Mouse (Mus musculus) cerebellum, postnatal 14 days (tissue): ENCODE measurements around the gene Fut2.

Experiments
- DNase-seq, 2 experiments: peaks; one replicate each; pipeline ENCODE4 v3.0.0; 2021; ENCODE audit warnings: mixed read lengths in 2 of 2

Fut2 gene

DNA sequence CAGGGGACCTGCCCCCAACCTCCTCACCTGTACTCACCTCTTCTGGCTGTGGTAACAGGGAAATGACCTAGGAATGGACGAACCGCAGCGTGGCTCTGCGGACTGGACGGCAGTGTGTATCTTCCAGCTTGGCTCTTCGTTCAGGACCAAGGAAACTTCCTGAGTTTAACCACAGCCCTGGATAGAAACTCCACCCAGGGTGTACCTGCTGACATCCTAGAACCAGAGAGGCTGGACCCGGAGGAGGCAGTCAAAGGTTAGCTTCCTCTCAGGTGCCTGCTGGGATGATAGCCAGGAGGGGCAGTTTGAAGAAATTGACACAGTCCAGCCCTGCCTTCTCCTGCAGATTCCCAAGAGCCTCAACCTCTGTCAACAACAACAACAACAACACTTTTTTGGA lies at the start of gene Fut2:
Fut2 (minus strand) TSS at position 234 of the 400 bp plus-strand sequence.
- no peak for DNase-seq

DNA sequence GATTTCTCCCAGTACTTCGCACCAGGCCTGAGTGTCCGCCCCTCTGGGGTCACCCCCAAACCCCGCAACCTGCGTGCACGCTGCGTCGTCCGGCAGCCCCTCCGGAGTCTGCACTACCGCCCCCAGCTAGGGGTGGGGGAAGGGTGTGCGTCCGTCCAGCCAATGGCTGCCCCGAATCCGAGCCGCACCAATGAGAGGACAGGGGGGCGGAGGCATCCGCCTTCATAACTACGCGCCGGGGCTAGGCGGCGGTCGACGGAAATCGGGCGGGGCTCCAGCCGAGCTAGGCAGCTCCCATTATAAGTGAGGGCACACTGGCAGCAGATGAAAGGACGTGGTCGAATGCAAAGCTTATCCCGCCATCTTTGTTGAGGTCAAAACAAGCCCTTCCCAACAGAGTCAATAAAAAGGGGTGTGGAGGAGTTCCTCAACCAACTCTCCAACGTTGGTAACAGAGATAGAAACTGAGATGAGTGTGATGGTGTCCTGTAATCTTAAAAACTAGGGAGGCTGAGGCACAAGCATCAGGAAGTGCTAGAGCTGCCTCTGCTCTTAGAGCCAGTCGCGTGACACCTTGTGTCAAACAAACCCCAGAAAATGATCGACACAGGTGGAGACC lies 49.0 kb upstream of the Fut2 start, which contains the start of gene Rpl18:
Rpl18 (plus strand) TSS at position 368 of the 619 bp plus-strand sequence.
- peak; percentile 99 for DNase-seq

DNA sequence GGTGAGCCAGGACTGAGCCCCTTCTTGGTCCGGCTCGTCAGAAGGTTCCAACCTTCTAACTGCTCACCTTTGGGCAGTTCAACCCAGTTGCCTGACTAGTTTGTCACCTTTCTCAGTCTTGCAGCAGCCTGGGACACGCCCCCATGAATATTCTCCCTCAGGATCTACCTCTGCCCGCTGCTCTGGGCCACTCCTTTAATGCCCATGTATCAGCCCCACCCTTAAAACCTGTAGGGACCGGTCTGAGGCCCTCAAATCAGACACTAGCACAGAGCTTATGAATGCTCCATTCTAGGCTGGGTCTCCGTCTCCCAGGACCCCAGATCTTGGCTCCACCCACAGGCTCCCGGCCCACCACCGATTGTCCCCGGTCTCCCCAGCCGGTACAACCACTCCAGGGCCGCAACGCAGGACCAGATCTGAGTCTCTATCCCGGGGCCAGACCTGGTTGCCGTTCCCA lies 48.5 kb upstream of the Fut2 start:
- DNase-seq = peak in 1 of 2 experiments; percentile 29

DNA sequence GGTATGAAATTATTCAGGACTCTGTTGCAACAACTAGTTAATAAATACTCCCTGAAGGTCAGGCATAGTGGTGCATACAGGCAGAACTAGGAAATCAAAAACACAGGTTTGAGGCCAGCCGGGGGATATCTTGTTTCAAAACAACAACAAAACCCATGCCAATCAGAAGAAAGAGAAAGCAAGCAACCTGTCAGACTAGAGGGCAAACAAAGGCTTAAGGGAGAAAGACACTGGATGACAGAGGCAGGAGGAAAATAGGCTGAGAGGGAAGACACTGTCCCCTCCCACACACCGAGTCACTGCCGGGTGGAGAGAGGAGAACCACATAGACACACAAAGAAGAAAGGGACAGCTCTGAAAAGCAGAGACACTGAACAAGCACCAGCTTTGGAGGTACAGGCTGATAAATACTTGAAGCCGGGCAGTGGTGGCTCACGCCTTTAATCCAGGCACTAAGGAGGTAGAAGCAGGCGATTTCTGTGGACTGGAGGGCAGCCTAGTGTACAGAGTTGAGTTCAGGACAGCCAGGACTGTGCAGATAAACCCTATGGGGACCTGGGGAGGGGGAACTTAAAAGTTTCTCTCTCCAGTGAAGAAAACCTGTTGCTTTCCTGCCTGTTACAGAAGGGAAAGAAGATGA lies 47.8 kb upstream of the Fut2 start:
- DNase-seq = no peak

DNA sequence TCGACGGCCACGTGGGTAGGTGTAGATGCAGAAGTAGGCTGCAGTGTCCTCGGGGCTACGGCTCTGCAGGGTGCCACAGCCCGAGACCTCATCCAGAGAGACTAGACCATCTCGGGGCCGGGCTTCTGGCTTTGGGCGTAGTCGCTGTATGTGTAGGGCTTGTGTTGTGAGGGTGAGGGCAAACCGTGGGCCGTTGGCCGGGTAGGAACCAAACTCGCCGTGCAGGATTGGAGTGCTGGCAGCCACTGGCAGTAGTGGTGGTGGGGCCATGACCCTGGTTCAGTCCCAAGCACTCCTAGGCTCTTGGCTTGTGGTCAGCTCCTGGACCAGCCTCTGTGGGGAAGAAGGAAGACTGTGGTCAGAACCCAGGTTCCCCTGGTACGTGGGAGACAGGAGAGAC lies 47.2 kb upstream of the Fut2 start:
- DNase-seq = peak in 1 of 2 experiments; percentile 35

DNA sequence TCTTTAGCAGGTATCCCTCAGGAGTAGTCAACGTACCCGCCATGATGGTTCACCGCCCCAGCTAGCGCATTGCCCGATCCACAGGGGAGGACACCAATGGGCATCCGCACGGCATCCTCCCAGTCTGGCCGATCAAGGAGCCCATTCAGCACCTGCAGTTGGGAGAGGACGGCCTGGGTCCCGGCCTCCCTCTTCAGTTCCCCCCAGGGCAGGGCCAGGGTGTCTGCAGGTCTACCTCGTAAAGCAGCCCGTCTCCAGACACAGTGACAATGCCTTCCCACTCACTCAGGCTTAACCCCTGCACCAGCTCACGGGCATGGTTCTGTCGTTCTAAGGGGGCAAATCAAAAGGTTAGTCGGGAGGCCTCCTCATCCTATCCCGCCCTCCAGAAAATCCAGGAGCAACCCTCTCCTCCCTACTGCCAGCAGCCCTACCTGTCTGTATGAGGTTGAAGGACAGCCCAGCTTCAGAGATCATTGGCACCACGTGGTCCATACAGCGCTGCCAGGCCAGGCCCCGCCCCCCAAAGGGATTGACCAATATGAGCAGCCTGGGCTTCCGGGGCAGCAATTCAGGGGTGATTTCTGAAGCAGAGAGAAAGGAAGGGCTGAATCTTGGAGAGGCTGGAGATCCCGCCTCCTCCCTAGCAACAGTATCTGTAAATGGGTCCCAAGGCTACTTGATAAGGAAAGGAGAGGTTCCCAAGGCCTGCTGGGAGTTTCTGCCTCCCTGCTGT lies 46.0 kb upstream of the Fut2 start:
- DNase-seq = peak; percentile 39 to 69

DNA sequence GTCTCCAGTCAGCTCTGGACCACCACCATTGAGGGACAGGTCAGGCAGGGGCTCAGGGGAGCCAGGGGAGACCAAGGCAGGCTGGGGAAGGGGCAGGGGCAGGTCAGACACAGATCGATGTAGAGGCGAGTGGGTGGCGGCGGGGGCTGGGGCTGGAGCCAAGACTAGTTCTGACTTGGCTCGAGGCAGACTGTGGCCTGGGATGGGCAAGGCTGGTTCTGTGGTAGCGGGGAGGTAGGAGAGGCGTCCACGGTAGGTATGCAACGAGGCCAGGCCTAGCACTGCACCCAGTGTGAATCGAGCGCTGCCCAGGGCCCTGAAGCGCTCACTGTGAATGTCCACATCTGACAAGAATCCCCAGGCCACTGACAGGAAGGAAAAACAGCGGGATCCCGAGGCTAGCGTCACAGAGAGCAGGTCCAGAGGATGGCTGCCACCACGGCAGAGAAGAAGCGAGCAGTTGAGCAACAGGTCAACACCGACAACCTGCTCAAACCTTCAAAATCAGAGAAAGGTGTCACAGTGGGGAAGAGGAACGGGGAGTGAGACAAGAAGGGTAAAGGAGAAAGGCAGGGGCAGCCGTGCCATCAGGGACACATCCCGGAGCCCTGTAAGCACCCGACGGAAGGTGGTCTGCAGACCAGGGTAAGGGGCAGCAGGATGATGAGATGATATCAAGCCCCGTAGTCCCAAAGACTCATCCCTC lies 45.3 kb upstream of the Fut2 start:
- peak; percentile 22 to 46 for DNase-seq

DNA sequence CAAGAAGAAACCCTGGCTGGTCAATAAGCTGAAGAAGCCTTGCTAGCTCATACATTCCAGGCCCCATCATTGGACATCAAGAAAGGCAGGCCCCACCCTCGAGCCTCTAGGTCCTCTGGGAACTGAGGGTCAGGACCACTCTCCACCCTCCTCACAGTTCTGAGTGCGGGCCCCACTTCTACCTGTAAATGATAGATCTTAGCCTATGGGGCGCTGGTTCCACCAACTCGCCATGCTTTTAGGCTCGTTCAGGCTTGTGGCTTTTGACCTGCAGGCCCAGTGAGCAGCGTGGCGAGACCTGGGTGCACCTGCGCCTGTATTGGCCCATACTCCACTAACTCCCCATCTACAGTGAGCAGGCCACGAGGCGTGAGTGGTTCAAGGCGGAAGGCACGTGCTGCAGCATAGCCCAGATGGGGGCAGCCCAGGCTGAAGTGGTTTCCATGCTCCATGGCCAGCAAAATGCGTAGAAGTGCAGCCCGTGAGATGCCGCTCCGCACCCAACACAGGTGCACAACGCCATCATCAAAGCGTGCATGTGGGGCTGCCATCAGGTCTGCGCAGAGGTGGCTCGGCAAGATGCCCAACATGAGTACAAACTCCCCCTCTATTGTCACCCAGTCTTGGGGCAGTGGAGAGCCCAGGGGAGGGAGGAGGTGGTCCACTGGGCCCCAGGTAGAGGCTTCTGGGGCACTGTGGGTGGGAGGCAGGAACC lies 44.4 kb upstream of the Fut2 start:
- DNase-seq = peak; percentile 21 to 25

DNA sequence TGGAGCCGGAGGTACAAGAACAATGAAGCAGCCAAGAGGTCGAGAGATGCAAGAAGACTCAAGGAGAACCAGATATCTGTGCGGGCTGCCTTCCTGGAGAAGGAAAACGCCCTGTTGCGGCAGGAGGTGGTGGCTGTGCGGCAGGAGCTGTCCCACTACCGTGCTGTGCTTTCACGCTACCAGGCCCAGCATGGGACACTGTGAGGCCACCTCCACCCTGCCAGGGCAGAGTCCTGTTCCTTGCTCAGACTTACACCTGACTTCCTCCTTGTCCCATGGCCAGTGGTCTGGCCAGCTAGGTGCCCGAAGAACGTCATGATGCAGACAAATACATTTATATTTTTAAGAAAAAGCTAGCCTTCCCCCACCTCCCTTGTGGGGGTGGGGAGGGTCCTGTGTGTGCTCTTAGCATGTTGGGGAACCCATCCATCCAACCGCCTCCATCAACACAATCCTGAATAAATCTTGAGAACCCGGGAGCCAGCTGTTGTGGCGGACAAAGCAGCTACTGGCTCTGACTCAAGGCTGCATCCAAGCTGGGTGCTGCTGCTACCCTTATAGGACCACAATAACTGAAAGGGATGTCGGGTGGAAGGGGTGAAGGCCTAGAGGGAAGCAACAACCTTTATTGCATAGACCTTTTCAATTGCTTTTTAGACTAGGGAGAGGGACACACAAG lies 43.6 kb upstream of the Fut2 start:
- DNase-seq = peak in 1 of 2 experiments; percentile 26

DNA sequence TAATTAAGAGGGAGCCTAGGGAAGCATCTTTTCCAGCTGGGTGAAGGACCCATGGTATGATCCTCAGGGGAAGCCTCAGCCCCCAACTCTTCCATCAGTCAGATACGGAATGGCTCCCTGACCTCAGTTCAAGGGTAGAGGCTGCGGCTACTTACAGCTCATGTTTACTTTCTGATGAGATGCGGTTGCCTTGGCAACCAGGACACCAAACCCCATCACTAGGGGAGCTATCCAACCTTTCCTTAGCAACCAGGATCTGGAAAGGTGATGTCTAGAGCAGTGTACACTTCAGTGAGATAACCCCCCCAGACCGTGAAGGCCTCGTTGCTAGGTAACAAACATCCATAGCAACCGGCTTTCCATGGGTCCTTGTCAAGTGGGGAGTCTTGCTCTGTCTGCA lies 42.8 kb upstream of the Fut2 start:
- DNase-seq = peak; percentile 40

DNA sequence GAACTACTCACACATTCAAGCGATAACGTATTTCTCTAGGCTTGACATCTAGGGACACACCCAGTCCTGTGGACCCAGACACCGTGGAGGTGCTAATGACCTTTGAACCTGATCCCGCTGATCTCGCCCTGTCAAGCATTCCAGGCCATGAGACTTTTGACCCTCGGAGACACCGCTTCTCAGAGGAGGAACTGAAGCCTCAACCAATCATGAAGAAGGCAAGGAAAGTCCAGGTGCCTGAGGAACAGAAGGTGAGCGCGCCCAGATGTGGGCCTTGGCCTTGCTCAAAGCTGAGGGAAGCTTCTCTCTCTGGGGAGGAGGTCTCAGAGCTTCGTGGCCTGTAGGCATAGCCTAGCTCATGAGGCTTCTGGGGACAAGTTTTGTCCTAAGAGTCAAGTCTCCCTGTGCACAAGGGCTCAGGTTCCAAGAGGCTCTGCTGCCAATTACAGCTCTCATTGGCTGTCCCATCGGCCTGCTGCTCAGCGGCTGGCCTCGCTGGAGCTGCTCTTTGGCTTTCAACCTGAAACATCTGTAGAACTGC lies 42.1 kb upstream of the Fut2 start:
- DNase-seq = peak; percentile 43 to 45

DNA sequence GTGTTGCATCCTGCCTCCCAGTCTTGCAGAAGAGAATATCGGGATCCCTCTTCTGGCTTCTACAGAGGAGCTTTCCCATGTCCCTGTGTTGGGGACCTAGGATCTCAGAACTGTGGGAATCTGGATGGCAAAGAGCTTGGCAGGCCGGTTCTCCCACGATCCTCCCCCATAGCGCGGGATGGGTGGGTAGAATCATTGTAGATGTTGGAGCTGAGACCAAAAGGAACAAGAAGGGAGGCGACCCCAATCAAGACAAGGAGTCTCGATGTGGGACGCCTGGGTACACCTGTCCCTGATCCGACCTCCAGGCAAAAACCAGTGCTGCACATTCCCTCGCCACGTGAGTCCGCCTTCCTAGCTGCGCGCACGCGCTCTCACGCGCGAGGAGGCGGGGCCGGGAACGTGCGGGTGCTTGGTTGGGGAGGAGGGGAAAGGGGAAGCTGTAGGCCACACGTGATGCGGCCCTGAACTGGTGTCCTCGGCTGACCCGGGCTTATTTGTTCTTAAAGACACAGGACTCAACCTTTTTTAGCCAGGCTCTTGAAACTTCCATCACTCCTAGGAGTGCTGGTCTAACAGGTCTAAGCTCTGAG lies 41.3 kb upstream of the Fut2 start:
- peak; percentile 97 to 98 for DNase-seq

DNA sequence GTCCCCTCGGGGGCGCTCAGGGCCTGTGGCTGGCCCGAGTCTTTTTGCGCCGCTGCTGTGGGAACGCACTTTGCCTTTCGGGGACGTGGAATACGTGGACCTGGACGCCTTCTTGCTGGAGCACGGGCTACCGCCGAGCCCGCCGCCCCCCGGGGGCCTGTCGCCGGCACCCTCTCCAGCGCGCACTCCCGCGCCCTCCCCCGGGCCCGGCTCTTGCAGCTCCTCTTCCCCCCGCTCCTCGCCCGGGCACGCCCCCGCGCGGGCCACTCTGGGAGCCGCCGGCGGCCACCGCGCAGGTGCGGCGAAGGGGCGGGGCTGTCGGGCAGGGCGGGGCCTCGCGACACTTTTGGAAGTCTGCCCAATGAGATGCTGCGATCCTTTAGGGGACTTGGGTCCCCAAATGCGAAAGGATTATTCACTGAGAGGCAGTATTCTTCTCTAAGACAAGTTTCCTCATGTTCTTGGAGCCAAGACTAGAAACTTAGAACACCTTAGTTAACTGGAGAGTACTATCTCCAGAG lies 40.6 kb upstream of the Fut2 start:
- DNase-seq = peak; percentile 90 to 94

DNA sequence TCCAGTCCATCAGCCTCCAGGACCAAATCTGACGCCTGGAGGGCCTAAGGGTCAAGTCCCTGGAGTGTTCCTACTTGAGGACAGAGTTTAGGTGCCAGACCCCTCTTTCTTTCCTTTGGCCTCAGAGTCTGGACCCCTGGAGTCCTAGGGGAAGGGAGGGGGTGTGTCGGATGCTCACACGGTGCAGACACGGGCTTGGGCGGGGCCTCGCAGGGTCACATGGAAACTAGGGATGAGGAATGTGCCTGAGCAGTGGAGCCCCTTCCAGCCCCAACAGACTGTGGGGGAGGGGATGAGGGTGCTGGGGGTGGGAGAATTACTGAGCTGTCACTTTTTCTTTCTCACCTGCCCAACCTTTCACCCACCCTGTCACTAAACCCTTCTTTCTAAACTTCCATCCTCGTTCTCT lies 39.7 kb upstream of the Fut2 start:
- peak; percentile 78 to 91 for DNase-seq

DNA sequence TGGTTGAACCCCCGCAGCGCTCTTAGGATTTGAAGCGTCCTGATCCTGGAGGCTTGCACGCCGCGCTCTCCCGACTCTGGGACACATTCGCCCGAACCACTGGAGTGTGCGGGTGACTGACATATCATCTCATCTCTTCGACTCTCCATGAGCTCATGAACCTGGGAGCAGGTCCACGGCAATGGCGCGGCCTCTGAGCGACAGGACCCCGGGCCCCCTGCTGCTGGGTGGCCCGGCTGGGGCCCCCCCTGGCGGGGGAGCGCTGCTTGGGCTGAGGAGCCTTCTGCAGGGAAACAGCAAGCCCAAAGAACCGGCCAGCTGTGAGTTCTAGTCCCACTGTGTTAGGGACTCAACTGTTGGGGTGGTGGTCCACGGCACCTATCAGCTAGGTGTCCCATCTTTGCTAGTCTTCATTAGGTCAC lies 39.3 kb upstream of the Fut2 start:
- no peak for DNase-seq

DNA sequence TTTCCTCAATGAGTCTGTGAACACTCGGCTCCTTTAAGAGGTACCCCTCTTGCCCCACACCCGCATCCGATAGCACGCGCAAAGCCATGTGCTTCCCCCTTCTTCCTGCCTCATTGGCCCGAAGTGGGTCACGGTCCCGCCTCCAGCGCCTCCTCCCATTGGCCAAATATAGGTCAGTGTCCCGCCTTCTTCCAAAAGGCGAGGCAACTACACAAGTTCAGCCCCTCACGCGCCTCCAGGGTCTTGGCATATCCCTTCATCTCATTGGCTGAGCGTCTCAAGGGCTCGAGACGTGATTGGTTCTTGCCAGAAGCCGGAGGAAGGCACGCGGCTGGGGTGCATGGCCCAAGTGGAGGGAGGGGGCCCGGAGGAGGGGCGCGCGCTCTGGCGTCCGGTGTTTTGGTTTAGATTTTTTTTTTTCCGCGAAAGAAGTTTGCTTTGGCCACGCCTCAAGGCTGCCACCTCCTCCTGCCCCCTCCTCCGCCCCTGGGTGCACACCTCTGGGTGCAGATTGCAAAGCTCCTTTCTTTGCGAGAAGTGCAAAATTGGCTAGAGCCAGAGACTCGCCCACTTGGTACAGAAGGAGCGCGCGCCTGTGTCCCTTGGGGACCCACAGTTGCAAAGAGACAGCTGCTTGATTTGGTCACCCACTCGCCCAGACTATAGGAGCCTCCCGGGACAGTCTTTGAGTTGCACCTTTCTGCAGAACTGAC lies 38.7 kb upstream of the Fut2 start, which contains the start of gene Dbp:
Dbp (plus strand) TSS at position 359 of the 713 bp plus-strand sequence.
- DNase-seq = peak; percentile 98 to 99

DNA sequence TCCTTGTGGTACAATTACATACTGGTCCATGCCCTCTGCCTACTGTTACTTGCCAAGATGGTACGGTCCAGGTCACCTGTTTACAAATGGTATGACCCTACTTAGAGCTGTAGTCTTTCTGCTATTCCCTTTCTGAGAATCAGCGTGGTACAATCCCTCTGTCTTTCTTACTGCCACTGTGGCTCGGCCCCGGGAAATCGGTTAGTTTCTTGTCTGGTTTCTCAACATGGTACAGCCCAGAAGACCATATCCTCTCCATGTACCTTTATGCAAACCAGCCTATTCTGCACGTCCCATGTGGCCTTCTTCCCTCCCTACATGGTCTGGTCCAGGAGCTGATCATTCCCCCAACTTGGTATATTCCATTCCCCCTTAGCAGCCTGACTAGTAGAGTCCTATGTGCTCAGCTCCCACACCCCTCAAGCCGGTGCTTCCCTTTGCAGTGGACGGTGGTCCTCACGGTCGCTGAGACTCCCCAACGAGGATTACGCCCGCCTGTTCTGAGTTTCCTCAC lies 37.9 kb upstream of the Fut2 start:
- peak; percentile 87 for DNase-seq

DNA sequence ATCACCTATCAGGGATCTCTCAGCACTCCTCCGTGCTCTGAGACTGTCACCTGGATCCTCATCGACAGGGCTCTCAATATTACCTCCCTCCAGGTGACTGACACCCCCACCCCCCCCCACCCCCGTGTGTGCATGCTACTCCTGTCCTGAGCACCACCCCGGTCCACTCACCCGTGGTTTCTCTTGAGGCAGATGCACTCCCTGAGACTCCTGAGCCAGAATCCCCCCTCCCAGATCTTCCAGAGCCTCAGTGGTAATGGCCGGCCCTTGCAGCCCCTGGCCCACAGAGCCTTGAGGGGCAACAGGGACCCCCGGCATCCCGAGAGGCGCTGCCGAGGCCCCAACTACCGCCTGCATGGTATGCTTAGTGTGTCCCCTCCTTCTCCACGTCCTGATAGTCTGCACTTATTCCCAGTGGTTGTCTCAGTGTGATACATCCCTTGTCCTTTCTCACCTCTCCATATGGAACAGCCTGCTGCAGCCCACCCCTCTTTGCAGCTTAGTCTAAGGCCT lies 37.4 kb upstream of the Fut2 start:
- peak in 1 of 2 experiments; percentile 62 for DNase-seq

DNA sequence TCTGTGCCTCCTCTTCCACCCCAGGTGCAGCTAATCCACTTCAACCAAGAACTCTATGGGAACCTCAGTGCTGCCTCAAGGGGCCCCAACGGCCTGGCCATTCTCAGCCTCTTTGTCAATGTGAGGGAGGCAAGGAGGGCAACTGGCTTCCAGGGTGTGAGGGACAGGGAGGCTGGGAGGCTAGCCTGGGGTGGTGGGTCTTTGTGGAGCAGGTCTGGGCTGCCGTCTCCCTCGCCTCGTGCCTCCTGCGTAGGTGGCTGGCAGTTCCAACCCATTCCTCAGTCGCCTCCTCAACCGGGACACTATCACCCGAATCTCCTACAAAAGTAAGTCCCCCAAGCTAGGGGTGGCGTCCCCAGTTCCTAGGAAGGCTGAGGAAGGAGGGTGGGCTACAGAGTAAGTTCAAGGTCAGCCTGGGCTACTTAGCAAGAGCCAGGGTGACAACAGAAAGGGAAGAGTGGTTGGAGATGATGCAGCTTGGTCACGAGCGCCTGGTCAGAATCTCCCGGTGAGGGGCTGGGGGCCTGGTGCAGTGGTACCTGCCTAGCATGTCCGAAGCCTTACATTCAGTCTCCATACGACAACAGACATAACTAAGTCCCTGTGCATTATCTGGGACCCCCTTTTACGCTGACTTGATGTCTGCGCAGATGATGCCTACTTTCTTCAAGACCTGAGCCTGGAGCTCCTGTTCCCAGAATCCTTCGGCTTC lies 36.8 kb upstream of the Fut2 start:
- peak; percentile 26 to 33 for DNase-seq
